Mouse (Mus musculus) intestine, embryonic 16.5 days (tissue): Measurements from ENCODE around the gene Epn1. TPM values are rescaled to one million over a fixed set of nuclear protein-coding genes. Genes with fewer than 3 reads are reported as not detected.
A peak's percentile ranks its signal among the peaks of the same experiment; 100 is the strongest.
"Not testable (repeated sequence)": the region's sequence is repeated elsewhere in the genome, so short reads cannot be mapped to it uniquely, and the experiment has no call there.

Source experiments
- ATAC-seq: fragments of 200-750 bp; cut with Nextera tagmentation; 2 replicates; pipeline ENCODE4 v1.8.0; 2017; ENCODE audit warnings: moderate TSS enrichment, moderate library complexity
- H3K27ac ChIP-seq: fragments of 300-500 bp; sonication (generic); 2 replicates; pipeline ENCODE4 v1.5.1; 2014; ENCODE audit warnings: mild to moderate bottlenecking, low read length
- H3K27me3 ChIP-seq: fragments of 300-500 bp; sonication (generic); replicated peaks from 2 replicates; pipeline ENCODE4 v1.6.1; 2014; ENCODE audit warnings: low read length, control low read depth, mixed read lengths; ENCODE audit not compliant: control insufficient read depth, insufficient read depth
- H3K36me3 ChIP-seq: fragments of 300-500 bp; sonication (generic); 2 replicates; pipeline ENCODE4 v1.6.1; 2014; ENCODE audit warnings: low read length, control low read depth; ENCODE audit not compliant: control insufficient read depth, insufficient read depth
- H3K4me1 ChIP-seq: fragments of 300-500 bp; sonication (generic); 2 replicates; pipeline ENCODE4 v1.6.1; 2014; ENCODE audit warnings: low read length, control low read depth, mixed read lengths; ENCODE audit not compliant: control insufficient read depth, insufficient read depth
- H3K4me2 ChIP-seq: fragments of 300-500 bp; sonication (generic); 2 replicates; pipeline ENCODE4 v1.6.1; 2014; ENCODE audit warnings: low read depth, low read length, control low read depth
- H3K4me3 ChIP-seq: fragments of 300-500 bp; sonication (generic); 2 replicates; pipeline ENCODE4 v1.5.1; 2014; ENCODE audit warnings: mild to moderate bottlenecking, low read length
- H3K9ac ChIP-seq: fragments of 300-500 bp; sonication (generic); 2 replicates; pipeline ENCODE4 v1.6.1; 2014; ENCODE audit warnings: low read depth, low read length
- H3K9me3 ChIP-seq: fragments of 300-500 bp; sonication (generic); 2 replicates; pipeline ENCODE4 v1.6.1; 2016; ENCODE audit warnings: low read length, control low read depth; ENCODE audit not compliant: control insufficient read depth
- WGBS: fragments of 180-500 bp; shearing (Covaris S2); extraction: QIAGEN DNeasy Blood & Tissue Kit; methylation state at CpG from one replicate; pipeline ENCODE4 v1.1.7; 2014; 5-methylcytosine and 5-hydroxymethylcytosine counted together
- polyA plus RNA-seq: library from polyadenylated mRNA; unstranded; fragments of >200 nt; fragmentation: Nextera tagmentation; extraction: Ambion mirVana; gene quantifications from 2 replicates; pipeline ENCODE4 v1.2.1, GENCODE M21; 2015

Gene Epn1
- polyA plus RNA-seq, 1 experiment from 2014 or later, result 75.0 TPM

- Histone ChIP-seq H3K27ac (no peak overlapping the region), H3K9ac (no peak overlapping the region), H3K4me2 (no peak overlapping the region), H3K36me3 (peaks cover 33% of the 10 kb centered on the region), H3K27me3 (no peaks in the 10 kb centered on the region), H3K4me1 (peaks cover 4% of the 10 kb centered on the region; the same call in 1 of the 2 replicates), H3K4me3 (no peak overlapping the region), H3K9me3 (no peaks in the 10 kb centered on the region)
- 57% methylated on average over 1 of the region's 1 CpGs for WGBS
- ATAC-seq, result no peak
Measured at GRCm38 (mm10) chr7:5073586-5073985, 6.4 kb upstream of the Epn1 start.

- Histone ChIP-seq H3K9me3 (no peaks in the 10 kb centered on the region), H3K4me2 (no peak overlapping the region), H3K9ac (no peak overlapping the region), H3K4me1 (peaks cover 4% of the 10 kb centered on the region; the same call in 1 of the 2 replicates), H3K27me3 (no peaks in the 10 kb centered on the region), H3K36me3 (peaks cover 33% of the 10 kb centered on the region), H3K27ac (no peak overlapping the region), H3K4me3 (no peak overlapping the region)
- ATAC-seq, result no peak
- WGBS, result 89% methylated on average over 5 of the region's 5 CpGs
Measured at GRCm38 (mm10) chr7:5074984-5075383, 5.1 kb upstream of the Epn1 start.

GRCm38 (mm10) chr7:5076931-5077330, 3.1 kb upstream of the Epn1 start:
- Histone ChIP-seq H3K27ac (0 out of 2 replicates have a peak overlapping the region, but pooled peaks have one; percentile 41), H3K9me3 (no peaks in the 10 kb centered on the region), H3K4me1 (peaks cover 7% of the 10 kb centered on the region; the same call in 1 of the 2 replicates), H3K27me3 (no peaks in the 10 kb centered on the region), H3K4me3 (no peak overlapping the region), H3K9ac (no peak overlapping the region), H3K36me3 (peaks cover 28% of the 10 kb centered on the region), H3K4me2 (no peak overlapping the region)
- ATAC-seq, result no peak
- WGBS, result 61% methylated on average over 2 of the region's 2 CpGs

- 48% methylated on average over 9 of the region's 13 CpGs for WGBS
- Histone ChIP-seq H3K36me3 (peaks cover 20% of the 10 kb centered on the region; the same call in 1 of the 2 replicates), H3K4me2 (peak overlapping the region; percentile 59), H3K4me1 (peaks cover 10% of the 10 kb centered on the region), H3K27ac (peak overlapping the region; percentile 97), H3K9ac (peak overlapping the region; percentile 99; the same call in 1 of the 2 replicates), H3K4me3 (peak overlapping the region; percentile 100)
- not testable (repeated sequence) for H3K9me3 ChIP-seq, H3K27me3 ChIP-seq
- ATAC-seq, result peak; percentile 8
Measured at GRCm38 (mm10) chr7:5079365-5080009, 548 bp upstream of the Epn1 start.

GRCm38 (mm10) chr7:5080815-5081214, 780 bp downstream of the Epn1 start:
- peak overlapping the region; percentile 100 for H3K4me3 ChIP-seq
- H3K4me2 ChIP-seq, result peak overlapping the region; percentile 73
- no peaks in the 10 kb centered on the region for H3K27me3 ChIP-seq
- peak overlapping the region; percentile 99 for H3K9ac ChIP-seq
- H3K27ac ChIP-seq, result peak overlapping the region; percentile 97
- H3K9me3 ChIP-seq, result no peaks in the 10 kb centered on the region
- 13% methylated on average over 6 of the region's 6 CpGs for WGBS
- peaks cover 10% of the 10 kb centered on the region for H3K4me1 ChIP-seq
- peaks cover 17% of the 10 kb centered on the region; the same call in 1 of the 2 replicates for H3K36me3 ChIP-seq
- no peak for ATAC-seq

GRCm38 (mm10) chr7:5081241-5081640, 1.2 kb downstream of the Epn1 start:
- Histone ChIP-seq H3K36me3 (peaks cover 14% of the 10 kb centered on the region; the same call in 1 of the 2 replicates), H3K4me3 (peak overlapping the region; percentile 100), H3K27ac (peak overlapping the region; percentile 97), H3K4me1 (peaks cover 12% of the 10 kb centered on the region), H3K9ac (peak overlapping the region; percentile 99), H3K4me2 (peak overlapping the region; percentile 73), H3K27me3 (no peaks in the 10 kb centered on the region), H3K9me3 (no peaks in the 10 kb centered on the region)
- ATAC-seq, result no peak
- WGBS, result 65% methylated on average over 6 of the region's 6 CpGs

GRCm38 (mm10) chr7:5081939-5082338, 1.9 kb downstream of the Epn1 start:
- Histone ChIP-seq H3K27ac (peak overlapping the region; percentile 55), H3K4me1 (peaks cover 14% of the 10 kb centered on the region), H3K4me3 (peak overlapping the region; percentile 100), H3K27me3 (no peaks in the 10 kb centered on the region), H3K9ac (peak overlapping the region; percentile 99), H3K9me3 (no peaks in the 10 kb centered on the region), H3K36me3 (peaks cover 8% of the 10 kb centered on the region; the same call in 1 of the 2 replicates), H3K4me2 (peak overlapping the region; percentile 73)
- no peak for ATAC-seq
- WGBS, result 86% methylated on average over 2 of the region's 2 CpGs

- Histone ChIP-seq H3K27ac (peak overlapping the region; percentile 77), H3K4me3 (peak overlapping the region; percentile 2; the same call in 1 of the 2 replicates), H3K4me2 (peak overlapping the region; percentile 21; the same call in 1 of the 2 replicates), H3K9me3 (no peaks in the 10 kb centered on the region), H3K27me3 (no peaks in the 10 kb centered on the region), H3K9ac (peak overlapping the region; percentile 45; the same call in 1 of the 2 replicates), H3K4me1 (peaks cover 17% of the 10 kb centered on the region), H3K36me3 (0 out of 2 replicates have a peak, but pooled peaks cover 3% of the 10 kb centered on the region)
- peak; percentile 28 for ATAC-seq
- WGBS, result 74% methylated on average over 18 of the region's 18 CpGs
Measured at GRCm38 (mm10) chr7:5083325-5084105, 3.5 kb downstream of the Epn1 start.

- no peaks in the 10 kb centered on the region for H3K27me3 ChIP-seq
- 0 out of 2 replicates have a peak, but pooled peaks cover 3% of the 10 kb centered on the region for H3K36me3 ChIP-seq
- no peak overlapping the region for H3K4me2 ChIP-seq
- H3K9ac ChIP-seq, result no peak overlapping the region
- no peak overlapping the region for H3K4me3 ChIP-seq
- 86% methylated on average over 1 of the region's 1 CpGs for WGBS
- ATAC-seq, result no peak
- no peak overlapping the region for H3K27ac ChIP-seq
- H3K4me1 ChIP-seq, result peaks cover 17% of the 10 kb centered on the region
- no peaks in the 10 kb centered on the region for H3K9me3 ChIP-seq
Measured at GRCm38 (mm10) chr7:5085512-5085911, 5.5 kb downstream of the Epn1 start.
